Mouse (Mus musculus) right cerebral cortex, postnatal 25 days (tissue): ENCODE data around the gene Lypd4.
"Not testable (repeated sequence)": the region's sequence is repeated elsewhere in the genome, so short reads cannot be mapped to it uniquely, and the experiment has no call there.

Experiments used
- DNase-seq: peaks from one replicate; pipeline ENCODE4 v3.0.0; 2022

The Lypd4 gene

GRCm38 (mm10) chr7:24869532-24870165 lies at the start of gene Lypd4, which contains the start of gene Dmrtc2:
Lypd4 (minus strand) TSS chr7:24869941.
Dmrtc2 (plus strand) TSS chr7:24870057.
- DNase-seq: no peak

- DNase-seq: no peak
Measured at GRCm38 (mm10) chr7:24918763-24919323, 49.1 kb upstream of the Lypd4 start.

- no peak for DNase-seq
Measured at GRCm38 (mm10) chr7:24912480-24912879, 42.7 kb upstream of the Lypd4 start.

- no peak for DNase-seq
Measured at GRCm38 (mm10) chr7:24907211-24907748, 37.5 kb upstream of the Lypd4 start.

GRCm38 (mm10) chr7:24906551-24906950 lies 36.8 kb upstream of the Lypd4 start:
- DNase-seq: no peak

- DNase-seq: peak; percentile 29
Measured at GRCm38 (mm10) chr7:24904936-24905335, 35.2 kb upstream of the Lypd4 start.

GRCm38 (mm10) chr7:24904070-24904483 lies 34.3 kb upstream of the Lypd4 start:
- peak; percentile 96 for DNase-seq

- DNase-seq: no peak
Measured at GRCm38 (mm10) chr7:24903444-24903825, 33.7 kb upstream of the Lypd4 start.

- DNase-seq: peak; percentile 47
Measured at GRCm38 (mm10) chr7:24902630-24903443, 33.1 kb upstream of the Lypd4 start, which contains the start of gene Arhgef1. Arhgef1 (plus strand) TSS chr7:24902912.

- no peak for DNase-seq
Measured at GRCm38 (mm10) chr7:24902264-24902629, 32.5 kb upstream of the Lypd4 start.

- DNase-seq: no peak
Measured at GRCm38 (mm10) chr7:24901842-24902241, 32.1 kb upstream of the Lypd4 start.

GRCm38 (mm10) chr7:24901114-24901513 lies 31.4 kb upstream of the Lypd4 start:
- no peak for DNase-seq

- no peak for DNase-seq
Measured at GRCm38 (mm10) chr7:24897959-24898358, 28.2 kb upstream of the Lypd4 start.

- DNase-seq: no peak
Measured at GRCm38 (mm10) chr7:24897224-24897623, 27.5 kb upstream of the Lypd4 start, which contains the start of gene Cd79a. Cd79a (plus strand) TSS chr7:24897381.

GRCm38 (mm10) chr7:24896269-24896668 lies 26.5 kb upstream of the Lypd4 start:
- no peak for DNase-seq

GRCm38 (mm10) chr7:24895749-24896148 lies 26.0 kb upstream of the Lypd4 start:
- DNase-seq: not testable (repeated sequence)

- DNase-seq: no peak
Measured at GRCm38 (mm10) chr7:24892125-24892583, 22.4 kb upstream of the Lypd4 start.

GRCm38 (mm10) chr7:24891241-24892124 lies 21.7 kb upstream of the Lypd4 start:
- DNase-seq: no peak

- DNase-seq: peak; percentile 73
Measured at GRCm38 (mm10) chr7:24890281-24891216, 20.8 kb upstream of the Lypd4 start.

GRCm38 (mm10) chr7:24889431-24890220 lies 19.9 kb upstream of the Lypd4 start:
- no peak for DNase-seq
